Mouse (Mus musculus) neural tube, embryonic 14.5 days (tissue): Measurements from ENCODE around the gene F830045P16Rik. TPM values are rescaled to one million over a fixed set of nuclear protein-coding genes. Genes with fewer than 3 reads are reported as not detected.
"Not testable (repeated sequence)": the region's sequence is repeated elsewhere in the genome, so short reads cannot be mapped to it uniquely, and the experiment has no call there.

Experiments
- ATAC-seq: fragments of 200-750 bp; cut with Nextera tagmentation; 2 replicates; pipeline ENCODE4 v1.8.0; 2017; ENCODE audit warnings: low read depth, mild to moderate bottlenecking, moderate TSS enrichment, moderate library complexity
- H3K27ac ChIP-seq: fragments of 300-500 bp; sonication (generic); 2 replicates; pipeline ENCODE4 v1.5.1; 2014; ENCODE audit warnings: low read depth, mild to moderate bottlenecking, control low read depth, low read length, moderate library complexity, mixed read lengths
- H3K27me3 ChIP-seq: fragments of 300-500 bp; sonication (generic); 2 replicates; pipeline ENCODE4 v1.6.1; 2014; ENCODE audit warnings: low read length; ENCODE audit not compliant: control insufficient read depth, insufficient read depth
- H3K36me3 ChIP-seq: fragments of 300-500 bp; sonication (generic); 2 replicates; pipeline ENCODE4 v1.6.1; 2014; ENCODE audit warnings: low read length, mixed read lengths; ENCODE audit not compliant: control insufficient read depth, insufficient read depth
- H3K4me1 ChIP-seq: fragments of 300-500 bp; sonication (generic); 2 replicates; pipeline ENCODE4 v1.6.1; 2014; ENCODE audit warnings: low read length; ENCODE audit not compliant: control insufficient read depth, insufficient read depth
- H3K4me2 ChIP-seq: fragments of 300-500 bp; sonication (generic); 2 replicates; pipeline ENCODE4 v1.6.1; 2014; ENCODE audit warnings: mild to moderate bottlenecking, low read depth, low read length, control low read depth
- H3K4me3 ChIP-seq: fragments of 300-500 bp; sonication (generic); 2 replicates; pipeline ENCODE4 v1.5.1; 2014; ENCODE audit warnings: low read depth, low read length, control low read depth, mixed read lengths
- H3K9ac ChIP-seq: fragments of 300-500 bp; sonication (generic); replicated peaks from 2 replicates; pipeline ENCODE4 v1.6.1; 2014; ENCODE audit warnings: low read depth, mild to moderate bottlenecking, control low read depth, low read length, mixed read lengths
- H3K9me3 ChIP-seq: fragments of 300-500 bp; sonication (generic); 2 replicates; pipeline ENCODE4 v1.6.1; 2016; ENCODE audit warnings: low read length; ENCODE audit not compliant: control insufficient read depth
- WGBS: fragments of 180-500 bp; shearing (Covaris S2); extraction: QIAGEN DNeasy Blood & Tissue Kit; methylation state at CpG from one replicate; pipeline ENCODE4 v1.1.7; 2014; 5-methylcytosine and 5-hydroxymethylcytosine counted together
- polyA plus RNA-seq: library from polyadenylated mRNA; unstranded; fragments of >200 nt; fragmentation: Nextera tagmentation; extraction: Ambion mirVana; gene quantifications from 2 replicates; pipeline ENCODE4 v1.2.1, GENCODE M21; 2014

Gene F830045P16Rik
- polyA plus RNA-seq, 1 experiment from 2014 or later: not detected

DNA sequence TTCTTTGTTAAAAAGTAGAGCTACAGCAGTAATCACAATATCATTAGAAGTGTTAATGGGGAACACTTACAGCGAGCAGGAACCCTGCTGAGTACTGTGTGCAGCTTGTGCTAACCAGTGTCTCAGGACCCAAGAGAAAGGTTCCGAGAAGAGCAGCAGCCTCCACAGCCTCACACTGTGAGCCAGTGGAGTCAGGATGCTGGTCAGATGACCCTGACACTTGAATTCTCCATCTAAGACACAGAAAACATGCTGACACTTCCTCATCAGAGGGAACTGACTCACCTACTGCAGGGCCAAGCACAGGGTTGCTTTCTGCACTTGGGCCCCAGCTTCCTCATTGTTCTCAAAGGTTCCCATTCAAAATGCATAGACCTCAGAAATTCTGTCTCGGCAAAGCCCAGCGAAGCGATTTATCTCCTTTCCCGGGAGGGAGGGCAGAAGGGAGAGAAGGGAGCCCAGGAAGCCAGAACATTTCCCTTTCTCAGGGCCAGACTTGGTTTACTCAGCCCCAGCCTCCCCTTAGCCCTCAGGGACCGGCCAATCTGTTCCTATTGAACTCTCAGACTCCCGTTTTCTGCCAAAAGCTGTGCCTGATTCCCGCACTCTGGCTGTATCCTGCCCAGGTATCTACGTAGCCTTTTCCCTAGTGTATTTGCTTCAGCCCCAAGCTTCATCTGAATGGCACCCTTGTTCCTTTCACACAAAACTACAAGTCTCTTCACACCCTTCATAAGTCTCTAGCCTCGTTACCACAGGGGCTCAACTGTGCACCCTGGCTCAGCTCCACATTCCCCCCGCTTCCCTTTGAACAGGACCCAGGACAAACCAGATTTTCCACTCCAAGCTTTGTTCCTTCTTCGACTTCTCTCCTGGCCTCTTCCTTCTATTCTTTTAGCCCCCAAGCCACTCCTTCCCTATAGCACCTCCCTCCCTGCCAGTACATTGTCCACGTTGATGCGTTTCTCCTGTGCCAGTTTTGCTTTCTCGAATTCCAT, 21.2 kb downstream of the F830045P16Rik start:
- H3K4me1 ChIP-seq: no peaks in the 10 kb centered on the region
- H3K36me3 ChIP-seq: no peaks in the 10 kb centered on the region
- H3K27me3 ChIP-seq: no peaks in the 10 kb centered on the region
- H3K27ac ChIP-seq: no peak overlapping the region
- H3K4me3 ChIP-seq: no peak overlapping the region
- ATAC-seq: no peak
- 45% methylated on average over 16 of the region's 16 CpGs for WGBS
- H3K9ac ChIP-seq: no peak overlapping the region
- no peak overlapping the region for H3K4me2 ChIP-seq
- H3K9me3 ChIP-seq: no peaks in the 10 kb centered on the region

DNA sequence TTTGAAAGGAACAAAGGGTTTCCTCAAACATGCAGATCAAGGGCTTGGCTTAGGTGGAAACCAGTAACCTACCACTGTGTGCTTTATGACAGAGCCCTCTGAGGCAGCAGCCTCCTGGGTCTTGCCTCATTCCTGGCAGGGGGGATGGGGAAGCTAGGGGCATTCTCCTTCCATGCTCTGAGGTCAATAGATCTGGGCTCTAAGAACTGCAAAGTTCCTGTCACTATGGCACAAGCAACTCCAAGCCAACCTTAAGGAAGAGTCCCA, 22.1 kb downstream of the F830045P16Rik start:
- no peaks in the 10 kb centered on the region for H3K27me3 ChIP-seq
- 0 out of 2 replicates have a peak overlapping the region, but pooled peaks have one; percentile 4 for H3K27ac ChIP-seq
- no peaks in the 10 kb centered on the region for H3K9me3 ChIP-seq
- H3K4me1 ChIP-seq: no peaks in the 10 kb centered on the region
- H3K36me3 ChIP-seq: no peaks in the 10 kb centered on the region
- no peak overlapping the region for H3K4me2 ChIP-seq
- no peak for ATAC-seq
- H3K4me3 ChIP-seq: no peak overlapping the region
- H3K9ac ChIP-seq: no peak overlapping the region

DNA sequence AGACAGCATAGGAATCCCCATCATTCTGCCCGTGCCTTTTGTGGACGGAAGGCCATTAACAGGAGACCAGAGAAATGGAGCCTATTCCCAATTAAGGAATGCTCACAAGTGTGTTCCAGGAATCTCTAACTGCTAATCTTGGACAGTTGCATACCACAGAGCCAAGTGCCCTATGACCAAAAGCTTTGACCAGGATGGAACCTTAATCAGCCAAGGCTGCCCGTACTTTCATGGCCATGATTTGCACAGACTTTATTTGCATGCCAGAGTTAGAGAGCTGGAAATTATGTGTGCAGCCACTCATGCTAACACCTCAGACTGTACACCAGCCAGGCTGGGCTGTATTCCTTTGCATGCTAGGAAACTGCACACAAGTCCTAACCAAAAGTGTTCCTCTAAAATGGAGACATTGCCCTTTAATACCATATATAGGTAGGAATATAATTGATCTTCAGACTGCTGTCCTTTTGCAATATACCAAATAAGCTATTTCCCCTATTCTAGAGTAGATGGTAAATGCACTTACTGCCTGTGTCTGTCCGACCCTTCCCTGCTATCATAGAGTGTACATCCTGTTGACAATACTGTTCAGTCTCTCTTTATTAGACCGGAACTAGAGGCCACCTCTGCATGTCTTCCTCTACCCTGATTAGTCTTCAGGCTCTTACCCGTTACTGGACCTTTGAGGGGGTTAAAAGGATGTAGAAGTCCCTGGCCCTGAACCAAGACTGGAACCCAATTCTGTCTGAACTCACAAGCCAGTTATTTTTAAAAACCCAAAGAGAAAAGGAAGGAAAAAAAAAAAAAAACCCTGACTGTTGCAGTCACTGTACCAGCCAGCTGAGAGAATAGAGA, 22.6 kb downstream of the F830045P16Rik start:
- Histone ChIP-seq H3K4me3 (no peak overlapping the region), H3K4me2 (no peak overlapping the region), H3K27me3 (no peaks in the 10 kb centered on the region), H3K4me1 (no peaks in the 10 kb centered on the region), H3K36me3 (no peaks in the 10 kb centered on the region), H3K9me3 (no peaks in the 10 kb centered on the region), H3K27ac (no peak overlapping the region), H3K9ac (no peak overlapping the region)
- 88% methylated on average over 6 of the region's 6 CpGs for WGBS
- no peak for ATAC-seq

DNA sequence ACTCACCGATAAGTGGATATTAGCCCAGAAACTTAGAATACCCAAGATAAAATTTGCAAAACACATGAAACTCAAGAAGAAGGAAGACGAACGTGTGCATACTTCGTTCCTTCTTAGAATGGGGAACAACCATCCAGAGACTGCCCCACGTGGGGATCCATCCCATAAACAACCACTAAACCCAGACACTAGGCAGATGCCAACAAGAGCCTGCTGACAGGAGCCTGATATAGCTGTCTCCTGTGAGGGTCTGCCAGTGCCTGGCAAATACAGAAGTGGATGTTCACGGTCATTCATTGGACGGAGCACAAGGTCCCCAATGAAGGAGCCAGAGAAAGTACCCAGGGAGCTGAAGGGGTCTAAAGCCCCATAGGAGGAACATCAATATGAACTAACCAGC, 24.3 kb downstream of the F830045P16Rik start:
- H3K36me3 ChIP-seq: not testable (repeated sequence)

DNA sequence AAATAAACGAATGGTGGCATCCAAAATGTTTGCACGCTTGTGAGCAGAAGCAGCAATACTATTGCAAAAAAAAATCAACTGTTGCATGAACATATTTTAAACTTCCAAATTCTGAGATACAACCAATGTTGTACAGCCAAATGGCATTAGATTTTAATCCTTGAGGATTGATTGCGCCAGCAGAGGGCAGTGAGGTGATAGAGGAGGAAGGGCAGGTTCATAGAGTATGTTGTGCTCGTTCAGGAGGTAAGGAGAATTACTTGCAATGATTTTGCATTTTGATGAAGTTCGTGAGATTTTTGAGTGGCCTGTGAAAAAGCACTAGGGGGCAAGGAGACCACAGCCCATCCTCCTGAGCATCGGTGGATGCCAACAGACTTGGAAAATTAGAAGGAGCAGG, 33.8 kb downstream of the F830045P16Rik start:
- Histone ChIP-seq H3K27ac (no peak overlapping the region), H3K9me3 (no peaks in the 10 kb centered on the region), H3K27me3 (no peaks in the 10 kb centered on the region), H3K4me2 (no peak overlapping the region), H3K36me3 (no peaks in the 10 kb centered on the region), H3K9ac (no peak overlapping the region), H3K4me3 (no peak overlapping the region), H3K4me1 (no peaks in the 10 kb centered on the region)
- 28% methylated on average over 6 of the region's 6 CpGs for WGBS
- ATAC-seq: no peak

More for the DNA sequence above, 24.3 kb downstream of the F830045P16Rik start:
- not testable (repeated sequence) for H3K4me2 ChIP-seq, H3K9ac ChIP-seq, H3K9me3 ChIP-seq, H3K4me1 ChIP-seq, H3K4me3 ChIP-seq, H3K27ac ChIP-seq, H3K27me3 ChIP-seq, ATAC-seq
- 89% methylated on average over 7 of the region's 7 CpGs for WGBS

DNA sequence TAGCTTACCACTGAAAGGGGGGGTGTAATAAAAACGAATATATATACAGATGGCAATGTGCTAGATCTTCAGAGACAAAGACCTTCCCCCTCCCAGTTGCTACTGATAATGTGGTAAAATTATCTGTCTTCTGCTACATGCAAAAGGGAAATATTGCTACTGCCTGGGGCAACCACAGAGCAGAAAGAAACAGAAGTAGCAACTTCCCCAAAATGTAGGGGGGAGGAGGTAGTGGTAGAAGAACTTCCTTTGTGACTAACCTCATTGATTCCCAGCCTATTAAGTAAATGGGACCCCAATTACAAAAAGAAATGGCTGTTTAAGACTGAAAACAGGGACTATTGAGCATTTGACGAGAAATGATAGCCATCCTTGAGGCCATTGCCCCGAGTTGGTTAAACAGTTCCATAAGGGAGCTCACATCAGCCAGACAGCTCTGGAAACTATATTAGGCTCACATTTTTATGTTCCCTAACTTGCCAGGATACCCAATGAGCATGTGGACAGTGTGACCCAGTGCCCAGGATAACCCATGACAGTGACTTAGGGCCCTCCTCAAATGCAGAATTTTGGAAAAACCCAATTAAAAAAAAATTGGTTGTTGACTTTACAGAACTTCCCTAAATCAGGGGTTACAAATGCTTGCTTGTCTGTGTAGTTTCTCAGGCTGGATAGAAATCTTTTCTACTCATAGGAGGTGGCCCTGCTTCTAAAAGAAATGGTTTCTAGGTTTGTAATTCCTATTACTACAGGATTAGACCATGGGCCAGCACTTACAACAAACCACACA, 46.7 kb downstream of the F830045P16Rik start:
- whole genome bisulfite sequencing: 75% methylated on average over 3 of the region's 3 CpGs
- ATAC-seq: no peak
- Histone ChIP-seq H3K4me1 (no peaks in the 10 kb centered on the region), H3K9me3 (no peaks in the 10 kb centered on the region), H3K4me2 (no peak overlapping the region), H3K27ac (no peak overlapping the region), H3K9ac (no peak overlapping the region), H3K36me3 (no peaks in the 10 kb centered on the region), H3K4me3 (no peak overlapping the region), H3K27me3 (no peaks in the 10 kb centered on the region)

DNA sequence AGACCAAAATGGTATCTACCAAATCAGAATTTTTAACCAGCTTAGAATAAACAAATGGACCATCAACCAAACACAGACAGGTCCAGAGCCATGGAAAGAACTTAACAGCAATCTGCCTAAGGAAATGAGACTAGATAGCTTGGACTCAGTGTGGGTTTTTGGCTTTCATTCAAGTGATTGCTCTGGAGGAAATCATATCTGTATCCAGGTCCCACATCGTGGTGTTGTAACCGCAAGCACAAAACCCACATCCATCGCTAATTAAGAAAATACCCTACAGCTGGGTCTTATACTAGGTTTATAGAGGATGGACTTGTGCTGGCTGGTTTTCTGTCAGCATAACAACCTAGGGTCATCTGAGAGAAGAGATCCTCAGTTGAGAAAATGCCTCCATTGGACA, 53.3 kb downstream of the F830045P16Rik start:
- Histone ChIP-seq H3K9me3 (no peaks in the 10 kb centered on the region), H3K27ac (no peak overlapping the region), H3K27me3 (no peaks in the 10 kb centered on the region), H3K36me3 (no peaks in the 10 kb centered on the region), H3K4me3 (no peak overlapping the region), H3K9ac (no peak overlapping the region), H3K4me1 (no peaks in the 10 kb centered on the region), H3K4me2 (no peak overlapping the region)
- no peak for ATAC-seq
- WGBS: 92% methylated on average over 3 of the region's 3 CpGs

DNA sequence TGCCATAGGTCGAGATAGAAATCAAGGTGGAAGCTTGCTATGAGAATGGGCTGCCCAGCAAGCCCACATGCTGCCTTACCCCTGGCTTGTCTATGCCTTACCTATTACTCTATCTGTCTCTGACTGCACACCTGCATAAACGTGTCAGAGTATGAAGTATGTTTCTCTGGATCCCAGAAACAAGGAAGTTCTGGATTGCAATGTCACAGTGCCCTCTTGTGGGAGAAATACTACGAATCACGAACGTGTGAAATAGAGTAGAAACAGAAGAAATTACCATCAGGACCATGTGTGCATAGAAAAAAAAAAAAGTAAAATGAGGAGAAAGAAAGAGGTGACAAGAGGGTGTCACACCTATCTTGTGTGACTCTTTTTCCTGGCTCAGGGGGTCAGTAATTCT, 64.5 kb downstream of the F830045P16Rik start:
- Histone ChIP-seq H3K36me3 (no peaks in the 10 kb centered on the region), H3K27me3 (no peaks in the 10 kb centered on the region), H3K4me2 (no peak overlapping the region), H3K4me3 (no peak overlapping the region), H3K27ac (no peak overlapping the region), H3K9ac (no peak overlapping the region), H3K9me3 (no peaks in the 10 kb centered on the region), H3K4me1 (no peaks in the 10 kb centered on the region)
- 26% methylated on average over 5 of the region's 5 CpGs for WGBS
- peak; percentile 24; the same call in 1 of the 2 replicates for ATAC-seq
